Mouse (Mus musculus): ENCODE measurements around the gene Sppl2a. TPM values are rescaled to one million over a fixed set of nuclear protein-coding genes. Genes with fewer than 3 reads are reported as not detected.

The Sppl2a gene
- polyA plus RNA-seq, 1 experiment from 2014 or later: 41.7 TPM

DNA sequence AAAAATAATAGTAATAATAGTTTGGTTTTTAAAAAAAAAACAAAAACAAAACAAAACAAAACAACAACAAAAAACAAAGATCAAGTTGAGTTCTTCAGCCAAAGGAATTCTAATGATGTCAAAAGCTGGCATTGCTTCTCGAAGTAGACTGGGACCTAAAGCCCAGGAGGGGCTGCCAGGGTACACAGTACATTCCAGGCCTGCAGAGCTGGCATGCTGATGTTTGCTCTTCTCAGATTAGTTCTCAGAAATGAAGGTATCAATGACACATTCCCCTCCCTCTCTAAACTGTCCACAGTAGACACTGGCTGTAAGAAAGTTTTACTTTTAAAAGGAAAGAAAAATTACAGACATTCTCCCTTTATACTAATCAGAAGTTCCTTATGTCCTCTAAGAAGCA lies 16.8 kb downstream of the Sppl2a start:
- no peak for DNase-seq
- Histone ChIP-seq H3K4me1 (ENCODE audit: control insufficient read depth, insufficient read depth, low read length) (no peaks in the 10 kb centered on the region), H3K27me3 (ENCODE audit: control insufficient read depth, insufficient read depth, low read length) (no peaks in the 10 kb centered on the region), H3K9me3 (ENCODE audit: control insufficient read depth, low read length) (no peaks in the 10 kb centered on the region), H3K4me2 (ENCODE audit: low read length) (no peak overlapping the region), H3K9ac (replicated peaks; ENCODE audit: low read length) (no peak overlapping the region), H3K27ac (replicated peaks; ENCODE audit: low read depth, low read length) (no peak overlapping the region), H3K36me3 (ENCODE audit: control insufficient read depth, insufficient read depth, low read length) (peaks cover 79% of the 10 kb centered on the region), H3K4me3 (replicated peaks; ENCODE audit: low read depth, low read length) (no peak overlapping the region)
- 85% methylated on average over 1 of the region's 1 CpGs for WGBS
- ATAC-seq (ENCODE audit: low FRiP score, low TSS enrichment): no peak

- Histone ChIP-seq H3K27me3 (ENCODE audit: control insufficient read depth, insufficient read depth, low read length) (no peaks in the 10 kb centered on the region), H3K36me3 (ENCODE audit: control insufficient read depth, insufficient read depth, low read length) (peaks cover 67% of the 10 kb centered on the region), H3K4me1 (ENCODE audit: control insufficient read depth, insufficient read depth, low read length) (no peaks in the 10 kb centered on the region), H3K9me3 (ENCODE audit: control insufficient read depth, low read length) (no peaks in the 10 kb centered on the region), H3K4me2 (ENCODE audit: low read length) (no peak overlapping the region), H3K27ac (replicated peaks; ENCODE audit: low read depth, low read length) (no peak overlapping the region), H3K4me3 (replicated peaks; ENCODE audit: low read depth, low read length) (no peak overlapping the region), H3K9ac (replicated peaks; ENCODE audit: low read length) (no peak overlapping the region)
- ATAC-seq (ENCODE audit: low FRiP score, low TSS enrichment) (no peak), DNase-seq (no peak)
- WGBS: 67% methylated on average over 4 of the region's 4 CpGs
These were observed 18.9 kb downstream of the Sppl2a start for GRCm38 (mm10) chr2:126914096-126914495.

DNA sequence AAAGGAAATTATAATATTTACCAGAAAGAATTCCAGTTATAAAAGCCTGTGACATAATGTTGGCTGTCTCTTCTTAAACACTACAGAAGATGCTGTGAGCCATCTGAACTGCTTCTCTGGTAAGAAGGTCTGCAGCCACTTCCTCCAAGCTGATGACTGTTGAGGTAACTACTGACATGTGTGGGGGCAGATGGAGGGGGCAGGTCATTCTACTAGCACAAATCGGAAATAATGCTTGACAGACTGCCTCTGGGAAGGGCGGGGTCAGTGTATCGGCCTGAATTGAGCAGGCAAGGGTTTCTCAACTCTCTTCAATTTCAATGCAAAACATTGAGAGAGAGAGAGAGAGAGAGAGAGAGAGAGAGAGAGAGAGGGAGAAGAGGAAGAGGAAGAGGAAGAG lies 28.9 kb downstream of the Sppl2a start:
- Histone ChIP-seq H3K9ac (replicated peaks; ENCODE audit: low read length) (no peak overlapping the region), H3K9me3 (ENCODE audit: control insufficient read depth, low read length) (no peaks in the 10 kb centered on the region), H3K4me2 (ENCODE audit: low read length) (no peak overlapping the region), H3K4me1 (ENCODE audit: control insufficient read depth, insufficient read depth, low read length) (no peaks in the 10 kb centered on the region), H3K27me3 (ENCODE audit: control insufficient read depth, insufficient read depth, low read length) (no peaks in the 10 kb centered on the region), H3K36me3 (ENCODE audit: control insufficient read depth, insufficient read depth, low read length) (peaks cover 53% of the 10 kb centered on the region), H3K27ac (replicated peaks; ENCODE audit: low read depth, low read length) (no peak overlapping the region), H3K4me3 (replicated peaks; ENCODE audit: low read depth, low read length) (no peak overlapping the region)
- ATAC-seq (ENCODE audit: low FRiP score, low TSS enrichment): no peak
- no peak for DNase-seq
- WGBS: 80% methylated on average over 3 of the region's 3 CpGs

GRCm38 (mm10) chr2:126897511-126897910 lies 35.5 kb downstream of the Sppl2a start:
- no peak overlapping the region for H3K4me2 ChIP-seq (ENCODE audit: low read length)
- H3K9me3 ChIP-seq (ENCODE audit: control insufficient read depth, low read length): no peaks in the 10 kb centered on the region
- 91% methylated on average over 9 of the region's 9 CpGs for WGBS

GRCm38 (mm10) chr2:126896941-126897340 lies 36.1 kb downstream of the Sppl2a start:
- no peaks in the 10 kb centered on the region for H3K4me1 ChIP-seq (ENCODE audit: control insufficient read depth, insufficient read depth, low read length)
- WGBS: 84% methylated on average over 6 of the region's 6 CpGs
- no peaks in the 10 kb centered on the region for H3K27me3 ChIP-seq (ENCODE audit: control insufficient read depth, insufficient read depth, low read length)
- peaks cover 43% of the 10 kb centered on the region for H3K36me3 ChIP-seq (ENCODE audit: control insufficient read depth, insufficient read depth, low read length)
- H3K9me3 ChIP-seq (ENCODE audit: control insufficient read depth, low read length): no peaks in the 10 kb centered on the region
- no peak overlapping the region for H3K4me3 ChIP-seq (replicated peaks; ENCODE audit: low read depth, low read length)
- no peak overlapping the region for H3K4me2 ChIP-seq (ENCODE audit: low read length)
- no peak for ATAC-seq (ENCODE audit: low FRiP score, low TSS enrichment)
- no peak overlapping the region for H3K9ac ChIP-seq (replicated peaks; ENCODE audit: low read length)
- DNase-seq: no peak
- H3K27ac ChIP-seq (replicated peaks; ENCODE audit: low read depth, low read length): no peak overlapping the region

More at GRCm38 (mm10) chr2:126897511-126897910, 35.5 kb downstream of the Sppl2a start:
- no peaks in the 10 kb centered on the region for H3K27me3 ChIP-seq (ENCODE audit: control insufficient read depth, insufficient read depth, low read length)
- peaks cover 44% of the 10 kb centered on the region for H3K36me3 ChIP-seq (ENCODE audit: control insufficient read depth, insufficient read depth, low read length)
- no peak for ATAC-seq (ENCODE audit: low FRiP score, low TSS enrichment)
- DNase-seq: no peak
- H3K9ac ChIP-seq (replicated peaks; ENCODE audit: low read length): no peak overlapping the region
- H3K4me3 ChIP-seq (replicated peaks; ENCODE audit: low read depth, low read length): no peak overlapping the region
- H3K4me1 ChIP-seq (ENCODE audit: control insufficient read depth, insufficient read depth, low read length): no peaks in the 10 kb centered on the region
- H3K27ac ChIP-seq (replicated peaks; ENCODE audit: low read depth, low read length): no peak overlapping the region

GRCm38 (mm10) chr2:126894245-126894644 lies 38.8 kb downstream of the Sppl2a start:
- no peak for ATAC-seq (ENCODE audit: low FRiP score, low TSS enrichment)
- Histone ChIP-seq H3K4me2 (ENCODE audit: low read length) (no peak overlapping the region), H3K9ac (replicated peaks; ENCODE audit: low read length) (no peak overlapping the region), H3K4me3 (replicated peaks; ENCODE audit: low read depth, low read length) (no peak overlapping the region), H3K4me1 (ENCODE audit: control insufficient read depth, insufficient read depth, low read length) (no peaks in the 10 kb centered on the region), H3K9me3 (ENCODE audit: control insufficient read depth, low read length) (no peaks in the 10 kb centered on the region), H3K27ac (replicated peaks; ENCODE audit: low read depth, low read length) (no peak overlapping the region), H3K36me3 (ENCODE audit: control insufficient read depth, insufficient read depth, low read length) (peaks cover 31% of the 10 kb centered on the region), H3K27me3 (ENCODE audit: control insufficient read depth, insufficient read depth, low read length) (no peaks in the 10 kb centered on the region)
- DNase-seq: no peak
- WGBS: 91% methylated on average over 3 of the region's 3 CpGs

GRCm38 (mm10) chr2:126892316-126892715 lies 40.7 kb downstream of the Sppl2a start:
- H3K4me3 ChIP-seq (replicated peaks; ENCODE audit: low read depth, low read length): no peak overlapping the region
- DNase-seq (no peak), ATAC-seq (ENCODE audit: low FRiP score, low TSS enrichment) (no peak)
- no peaks in the 10 kb centered on the region for H3K4me1 ChIP-seq (ENCODE audit: control insufficient read depth, insufficient read depth, low read length)
- no peak overlapping the region for H3K27ac ChIP-seq (replicated peaks; ENCODE audit: low read depth, low read length)
- H3K36me3 ChIP-seq (ENCODE audit: control insufficient read depth, insufficient read depth, low read length): peaks cover 25% of the 10 kb centered on the region
- no peaks in the 10 kb centered on the region for H3K27me3 ChIP-seq (ENCODE audit: control insufficient read depth, insufficient read depth, low read length)
- H3K9me3 ChIP-seq (ENCODE audit: control insufficient read depth, low read length): no peaks in the 10 kb centered on the region
- H3K4me2 ChIP-seq (ENCODE audit: low read length): no peak overlapping the region
- WGBS: 97% methylated on average over 7 of the region's 7 CpGs
- H3K9ac ChIP-seq (replicated peaks; ENCODE audit: low read length): no peak overlapping the region

GRCm38 (mm10) chr2:126891743-126892142 lies 41.3 kb downstream of the Sppl2a start:
- DNase-seq: no peak
- Histone ChIP-seq H3K27ac (replicated peaks; ENCODE audit: low read depth, low read length) (no peak overlapping the region), H3K36me3 (ENCODE audit: control insufficient read depth, insufficient read depth, low read length) (peaks cover 25% of the 10 kb centered on the region), H3K4me1 (ENCODE audit: control insufficient read depth, insufficient read depth, low read length) (no peaks in the 10 kb centered on the region), H3K9me3 (ENCODE audit: control insufficient read depth, low read length) (no peaks in the 10 kb centered on the region), H3K4me2 (ENCODE audit: low read length) (no peak overlapping the region), H3K4me3 (replicated peaks; ENCODE audit: low read depth, low read length) (no peak overlapping the region), H3K27me3 (ENCODE audit: control insufficient read depth, insufficient read depth, low read length) (no peaks in the 10 kb centered on the region), H3K9ac (replicated peaks; ENCODE audit: low read length) (no peak overlapping the region)
- ATAC-seq (ENCODE audit: low FRiP score, low TSS enrichment): no peak

- Histone ChIP-seq H3K27me3 (ENCODE audit: control insufficient read depth, insufficient read depth, low read length) (no peaks in the 10 kb centered on the region), H3K9me3 (ENCODE audit: control insufficient read depth, low read length) (no peaks in the 10 kb centered on the region), H3K4me3 (replicated peaks; ENCODE audit: low read depth, low read length) (no peak overlapping the region), H3K27ac (replicated peaks; ENCODE audit: low read depth, low read length) (no peak overlapping the region), H3K36me3 (ENCODE audit: control insufficient read depth, insufficient read depth, low read length) (0 out of 2 replicates have a peak, but pooled peaks cover 1% of the 10 kb centered on the region), H3K4me1 (ENCODE audit: control insufficient read depth, insufficient read depth, low read length) (no peaks in the 10 kb centered on the region), H3K9ac (replicated peaks; ENCODE audit: low read length) (no peak overlapping the region), H3K4me2 (ENCODE audit: low read length) (no peak overlapping the region)
- ATAC-seq (ENCODE audit: low FRiP score, low TSS enrichment): no peak
- no peak for DNase-seq
- WGBS: 77% methylated on average over 3 of the region's 3 CpGs
These were observed 45.9 kb downstream of the Sppl2a start for GRCm38 (mm10) chr2:126887141-126887540.
